Mouse (Mus musculus) G1E-ER4 (cell line): ENCODE measurements around the gene Gm7544. TPM values are rescaled to one million over a fixed set of nuclear protein-coding genes. Genes with fewer than 3 reads are reported as not detected.
"Not testable (repeated sequence)": the region's sequence is repeated elsewhere in the genome, so short reads cannot be mapped to it uniquely, and the experiment has no call there.

Experiments
- GATA1 ChIP-seq: IDR thresholded peaks from one replicate; pipeline ENCODE4 v1.8.0; 2012; ENCODE audit warnings: low read length, inconsistent platforms
- polyA plus RNA-seq: library from polyadenylated mRNA; stranded (reverse); fragments of >175 nt; gene quantifications from 2 replicates; pipeline ENCODE4 v1.2.3, GENCODE M21; 2012

Gene Gm7544
- polyA plus RNA-seq, 1 experiment: not detected

DNA sequence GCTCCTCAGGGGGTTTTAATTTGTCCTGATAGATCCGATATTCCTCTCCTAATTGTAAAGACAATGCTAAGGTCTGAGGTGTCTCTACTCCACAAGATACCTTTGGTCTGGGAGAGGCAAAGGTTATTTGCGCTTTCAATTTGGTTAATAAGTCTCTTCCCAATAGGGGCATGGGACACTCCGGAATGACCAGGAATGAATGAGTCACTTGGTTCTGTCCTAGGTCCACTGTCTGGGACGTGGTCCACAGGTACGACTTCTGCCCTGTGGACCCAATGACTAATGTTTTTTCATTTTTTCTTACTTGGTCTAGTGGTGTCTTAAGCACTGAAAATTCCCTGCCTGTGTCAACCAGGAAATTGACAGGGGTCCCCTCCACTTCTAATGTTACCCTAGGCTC lies 17.1 kb downstream of the Gm7544 start:
- TF ChIP-seq GATA1: no peak

- not testable (repeated sequence) for TF ChIP-seq GATA1
These were observed 24.5 kb downstream of the Gm7544 start, which contains the start of gene Gm6217 for GRCm38 (mm10) chr1:82931326-82931725. Gene Gm6217 (minus strand): TSS chr1:82931399.

- no peak for TF ChIP-seq GATA1
These were observed 31.2 kb downstream of the Gm7544 start, which contains the start of gene A030014E15Rik for GRCm38 (mm10) chr1:82924650-82925049. Gene A030014E15Rik (plus strand): TSS chr1:82924917.

DNA sequence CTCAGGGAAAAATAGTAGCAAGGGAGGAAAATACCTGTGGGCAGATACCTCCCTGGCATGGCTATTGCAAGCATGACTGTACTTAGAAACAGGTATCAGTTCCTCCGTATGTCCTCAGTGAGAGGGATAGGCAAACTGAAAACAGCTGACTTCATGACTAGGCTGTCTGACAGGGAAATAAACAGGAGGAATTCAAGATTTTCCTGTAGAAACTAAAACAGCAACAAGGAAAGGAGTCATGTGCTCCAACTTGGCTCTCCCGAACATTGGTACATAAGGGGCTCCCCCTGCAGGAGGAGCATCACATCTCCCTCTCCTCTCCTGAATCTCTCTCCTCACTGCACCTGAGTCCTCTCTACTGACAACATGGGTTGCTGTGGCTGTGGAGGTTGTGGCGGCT lies 42.8 kb downstream of the Gm7544 start, which contains the start of gene A030005L19Rik:
Gene A030005L19Rik (plus strand): TSS at position 301 of the 400 bp plus-strand sequence.
- no peak for TF ChIP-seq GATA1

GRCm38 (mm10) chr1:82905886-82906285 lies 49.9 kb downstream of the Gm7544 start:
- no peak for TF ChIP-seq GATA1

Other genes starting within 250 kb of the Gm7544 start
- 326 and 432 TPM in 2 replicates for gene Mff, start 231.1 kb downstream of the Gm7544 start, polyA plus RNA-seq
- not detected in 2 replicates for gene Tm4sf20, start 187.6 kb downstream of the Gm7544 start, polyA plus RNA-seq
- gene Gm47791, start 184.8 kb downstream of the Gm7544 start, polyA plus RNA-seq: not detected in 2 replicates
- gene Agfg1, start 116.5 kb downstream of the Gm7544 start, polyA plus RNA-seq: 21.9 and 24.4 TPM in 2 replicates
- 0.13 and 0.15 TPM in 2 replicates for gene A030005L19Rik, start 42.7 kb downstream of the Gm7544 start, polyA plus RNA-seq
- gene A030014E15Rik, start 31.1 kb downstream of the Gm7544 start, polyA plus RNA-seq: not detected in 2 replicates
- gene Gm6217, start 24.6 kb downstream of the Gm7544 start, polyA plus RNA-seq: not detected in 2 replicates
- not detected in 2 replicates for gene A030003K21Rik, start 12.6 kb downstream of the Gm7544 start, polyA plus RNA-seq
- not detected in 2 replicates for gene Gm47955, start 4.3 kb upstream of the Gm7544 start, polyA plus RNA-seq
- not detected in 2 replicates for gene Gm47959, start 44.5 kb upstream of the Gm7544 start, polyA plus RNA-seq
- not detected in 2 replicates for gene Slc19a3, start 82.4 kb upstream of the Gm7544 start, polyA plus RNA-seq
- not detected in 2 replicates for gene Krtap28-10, start 86.5 kb upstream of the Gm7544 start, polyA plus RNA-seq
- gene Gm47969, start 88.9 kb upstream of the Gm7544 start, polyA plus RNA-seq: not detected in 2 replicates
- gene A030005K14Rik, start 103.4 kb upstream of the Gm7544 start, polyA plus RNA-seq: not detected in 2 replicates
- gene Krtap28-13, start 104.9 kb upstream of the Gm7544 start, polyA plus RNA-seq: not detected in 2 replicates
- not detected in 2 replicates for gene Ccl20, start 160.8 kb upstream of the Gm7544 start, polyA plus RNA-seq
- gene Daw1, start 203.7 kb upstream of the Gm7544 start, polyA plus RNA-seq: not detected in 2 replicates